Mouse (Mus musculus): ENCODE results near the gene Lrrc19. TPM values are rescaled to one million over a fixed set of nuclear protein-coding genes. Genes with fewer than 3 reads are reported as not detected.

The Lrrc19 gene
- polyA plus RNA-seq, 1 experiment from 2014 or later = 1.2 TPM

DNA sequence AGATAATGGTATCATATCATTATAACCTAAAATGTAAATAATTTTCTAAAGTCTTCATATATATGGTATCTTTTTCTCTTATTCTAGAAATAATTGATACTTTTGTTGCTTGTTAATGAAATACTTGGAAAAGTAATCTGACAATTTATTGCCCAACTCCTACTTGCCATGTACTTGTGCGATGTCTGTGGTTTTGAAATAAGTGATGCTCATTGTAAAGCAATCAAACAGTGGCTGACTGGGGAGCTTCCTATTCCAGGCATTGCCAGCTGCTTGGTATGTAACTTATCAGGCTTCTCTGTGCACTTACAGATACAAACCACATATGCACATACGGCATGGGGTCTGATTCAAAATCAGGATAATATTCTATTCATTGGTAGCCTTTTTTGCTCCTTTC lies 29.9 kb downstream of the Lrrc19 start:
- H3K9ac ChIP-seq = no peak overlapping the region
- no peaks in the 10 kb centered on the region for H3K27me3 ChIP-seq
- H3K4me3 ChIP-seq = no peak overlapping the region
- H3K36me3 ChIP-seq = peaks cover 15% of the 10 kb centered on the region
- ATAC-seq (ENCODE audit: insufficient number of reproducible peaks, insufficient read depth, low FRiP score, low TSS enrichment, low read depth) = no peak
- H3K4me2 ChIP-seq = no peak overlapping the region
- H3K27ac ChIP-seq = no peak overlapping the region
- peaks cover 4% of the 10 kb centered on the region; the same call in 1 of the 2 replicates for H3K4me1 ChIP-seq
- H3K9me3 ChIP-seq = no peaks in the 10 kb centered on the region
- 36% methylated on average over 2 of the region's 2 CpGs for WGBS

DNA sequence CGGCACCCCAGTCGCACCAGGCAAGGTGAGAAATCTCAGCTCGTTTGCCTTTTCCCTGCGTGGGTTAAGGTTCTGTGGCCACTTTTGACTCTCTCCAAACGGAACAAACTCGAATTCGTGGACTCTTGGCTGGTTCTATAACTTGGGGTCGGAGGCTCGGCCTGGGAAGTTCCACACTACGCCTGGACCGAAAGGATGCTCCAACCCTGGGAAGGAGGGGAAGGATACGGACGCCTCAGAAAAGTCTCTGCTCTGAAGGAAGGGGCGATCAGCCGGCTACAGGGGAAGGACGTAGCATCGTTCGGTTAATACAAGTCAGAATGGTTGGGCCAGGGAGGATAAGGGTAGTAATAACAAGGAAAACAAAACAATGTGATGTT lies 35.3 kb downstream of the Lrrc19 start:
- Histone ChIP-seq H3K27me3 (no peaks in the 10 kb centered on the region), H3K36me3 (no peaks in the 10 kb centered on the region), H3K4me2 (peak overlapping the region; percentile 73), H3K4me3 (peak overlapping the region; percentile 71), H3K9ac (peak overlapping the region; percentile 87), H3K9me3 (no peaks in the 10 kb centered on the region), H3K27ac (peak overlapping the region; percentile 87), H3K4me1 (peaks cover 4% of the 10 kb centered on the region; the same call in 1 of the 2 replicates)
- ATAC-seq (ENCODE audit: insufficient number of reproducible peaks, insufficient read depth, low FRiP score, low TSS enrichment, low read depth) = peak; percentile 54
- WGBS = under 1% methylated on average over 18 of the region's 18 CpGs

DNA sequence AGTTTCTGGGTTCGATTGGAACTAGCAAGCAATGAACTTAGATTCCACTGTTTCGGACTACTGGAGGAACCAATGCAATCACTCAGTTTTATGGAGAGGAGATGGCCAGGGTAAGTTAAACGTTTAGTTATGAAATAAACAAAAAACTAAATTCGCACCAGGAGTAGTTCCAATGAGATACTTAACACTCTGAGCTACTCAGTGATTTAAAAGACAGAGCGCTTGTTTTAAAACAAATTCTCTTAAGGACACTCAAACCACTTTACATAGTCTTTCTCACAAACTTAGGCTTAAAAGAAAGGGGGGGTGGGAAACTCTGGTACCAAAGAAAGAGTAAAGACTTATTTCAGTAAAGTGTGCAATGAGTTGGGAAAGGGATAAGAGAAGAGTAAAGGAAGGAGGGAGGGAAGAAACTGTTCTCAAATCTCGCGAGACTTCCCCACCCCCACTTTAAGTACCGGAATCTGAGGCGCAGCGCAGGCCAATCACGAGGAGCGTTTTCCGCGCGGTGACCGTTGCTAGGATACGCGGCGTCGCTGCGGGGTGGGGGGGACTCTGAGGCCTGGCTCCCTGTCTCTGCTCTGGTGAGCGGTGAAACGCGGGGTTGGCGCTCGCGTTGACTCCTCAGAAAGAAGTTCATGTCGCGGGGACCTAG lies 35.8 kb downstream of the Lrrc19 start, which contains the start of gene Ift74:
Gene Ift74, plus strand, starts transcription at position 520 of the 655 bp plus-strand sequence.
- 3% methylated on average over 29 of the region's 29 CpGs for WGBS
- Histone ChIP-seq H3K27ac (peak within 1 kb of the TSS; percentile 87), H3K36me3 (no peaks in the 10 kb centered on the region), H3K4me1 (peaks cover 4% of the 10 kb centered on the region; the same call in 1 of the 2 replicates), H3K27me3 (no peaks in the 10 kb centered on the region), H3K9ac (peak within 1 kb of the TSS; percentile 87), H3K4me3 (peak within 1 kb of the TSS; percentile 71), H3K4me2 (peak within 1 kb of the TSS; percentile 73), H3K9me3 (no peaks in the 10 kb centered on the region)
- peak; percentile 99 for ATAC-seq (ENCODE audit: insufficient number of reproducible peaks, insufficient read depth, low FRiP score, low TSS enrichment, low read depth)

DNA sequence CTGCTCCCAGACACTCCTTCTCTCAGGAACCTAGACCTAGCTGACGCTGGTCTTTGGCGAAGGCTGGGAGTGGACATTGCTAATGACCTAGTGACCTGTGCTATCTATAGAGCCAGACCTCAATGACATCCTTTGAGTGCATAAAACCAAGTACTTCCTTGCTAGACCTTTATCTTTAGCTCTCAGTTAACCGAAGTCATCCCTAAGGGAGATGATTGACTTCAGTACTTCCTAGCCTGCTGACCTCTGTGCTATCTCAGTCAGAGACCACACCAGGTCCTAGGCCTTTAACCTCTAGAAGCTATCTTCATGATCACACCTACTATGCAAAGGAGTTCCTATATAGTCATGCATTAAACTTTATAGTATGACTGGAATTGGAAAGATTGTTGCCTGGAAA lies 39.6 kb downstream of the Lrrc19 start:
- Histone ChIP-seq H3K9me3 (no peaks in the 10 kb centered on the region), H3K36me3 (no peaks in the 10 kb centered on the region), H3K27me3 (no peaks in the 10 kb centered on the region), H3K27ac (no peak overlapping the region), H3K4me1 (peaks cover 1% of the 10 kb centered on the region; the same call in 1 of the 2 replicates), H3K4me3 (no peak overlapping the region), H3K4me2 (no peak overlapping the region), H3K9ac (no peak overlapping the region)
- 63% methylated on average over 3 of the region's 3 CpGs for WGBS
- no peak for ATAC-seq (ENCODE audit: insufficient number of reproducible peaks, insufficient read depth, low FRiP score, low TSS enrichment, low read depth)

DNA sequence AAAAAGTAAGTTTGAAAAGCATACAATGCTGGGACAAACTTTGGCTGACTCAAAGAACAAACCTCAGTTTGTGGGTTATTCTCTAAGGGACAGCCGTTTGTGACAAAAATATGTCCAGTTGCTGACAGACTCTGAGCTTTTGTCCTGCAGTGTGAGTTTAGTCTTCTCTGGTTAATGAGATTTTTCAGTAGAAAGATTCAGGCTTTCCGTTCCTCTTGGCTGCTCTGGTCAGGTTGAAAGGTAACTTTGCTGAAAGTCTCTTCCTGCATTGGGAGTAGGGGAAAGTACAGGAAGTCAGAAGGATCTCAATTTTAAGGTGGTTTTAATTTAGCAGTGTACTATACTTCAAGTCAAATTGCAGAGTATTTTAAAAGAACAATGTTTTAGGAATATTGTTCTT lies 44.4 kb downstream of the Lrrc19 start:
- Histone ChIP-seq H3K4me3 (no peak overlapping the region), H3K4me2 (no peak overlapping the region), H3K27me3 (no peaks in the 10 kb centered on the region), H3K4me1 (peaks cover 15% of the 10 kb centered on the region), H3K27ac (no peak overlapping the region), H3K9me3 (no peaks in the 10 kb centered on the region), H3K9ac (no peak overlapping the region), H3K36me3 (no peaks in the 10 kb centered on the region)
- 90% methylated on average over 2 of the region's 2 CpGs for WGBS
- no peak for ATAC-seq (ENCODE audit: insufficient number of reproducible peaks, insufficient read depth, low FRiP score, low TSS enrichment, low read depth)

DNA sequence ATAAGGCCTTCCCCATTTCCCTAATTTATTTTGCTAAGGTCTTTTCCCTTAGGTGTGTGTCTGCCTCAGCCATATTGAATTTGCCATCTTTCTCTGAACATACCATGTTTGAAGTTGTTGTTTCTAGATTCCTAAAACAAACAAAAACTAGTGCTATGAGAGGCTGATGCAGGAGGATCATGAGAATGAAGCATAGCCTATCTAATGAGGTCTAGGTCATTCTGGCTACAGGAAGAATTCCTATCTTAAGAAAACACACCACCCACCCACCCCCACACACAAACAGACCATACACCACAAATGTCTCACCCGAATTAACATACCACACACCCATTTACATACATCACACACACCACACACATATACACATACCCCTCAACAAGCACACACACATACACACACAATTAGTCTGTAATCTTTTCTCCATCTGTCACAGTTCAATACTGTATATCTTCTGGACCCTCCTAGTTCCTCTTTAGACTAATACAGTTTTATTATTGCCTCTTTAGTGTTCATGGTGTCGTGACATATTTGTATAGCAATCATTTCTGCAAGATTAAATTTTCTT lies 45.4 kb downstream of the Lrrc19 start:
- Histone ChIP-seq H3K9me3 (no peaks in the 10 kb centered on the region), H3K27me3 (no peaks in the 10 kb centered on the region), H3K4me2 (peak overlapping the region; percentile 80), H3K9ac (no peak overlapping the region), H3K4me1 (peaks cover 17% of the 10 kb centered on the region), H3K27ac (no peak overlapping the region), H3K36me3 (no peaks in the 10 kb centered on the region), H3K4me3 (no peak overlapping the region)
- WGBS = 87% methylated on average over 2 of the region's 2 CpGs
- ATAC-seq (ENCODE audit: insufficient number of reproducible peaks, insufficient read depth, low FRiP score, low TSS enrichment, low read depth) = no peak

DNA sequence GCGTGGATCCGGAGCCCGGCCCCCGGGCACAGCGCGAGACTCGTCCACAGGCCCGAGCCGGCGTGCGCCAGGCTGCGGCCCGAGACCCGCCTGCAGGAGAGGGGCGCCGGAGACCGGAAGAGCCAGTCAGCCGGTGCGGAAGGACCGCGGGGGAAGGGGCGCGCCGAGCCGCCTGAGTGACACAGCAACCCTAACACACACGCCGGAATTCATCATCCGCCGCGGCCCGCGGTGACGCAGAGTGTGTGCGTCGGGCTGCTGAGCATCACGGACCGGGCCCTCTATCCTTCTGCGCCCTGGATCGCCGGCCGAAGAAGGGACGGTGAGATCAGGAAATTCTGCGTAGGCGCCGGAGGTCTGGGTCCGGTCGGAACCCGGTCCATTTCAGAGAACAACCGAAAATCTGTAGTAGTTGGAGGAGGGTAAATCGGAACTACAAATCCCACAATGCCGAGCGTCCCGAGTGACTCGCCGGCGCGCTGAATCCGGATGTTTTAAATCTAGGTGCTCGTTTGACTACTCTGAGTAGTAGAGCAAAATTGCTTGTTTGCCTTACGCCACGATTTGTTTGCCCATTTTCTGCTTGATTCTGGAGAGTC lies 46.8 kb downstream of the Lrrc19 start, which contains the start of gene Plaa:
Gene Plaa, minus strand, starts transcription at position 214 of the 599 bp plus-strand sequence.
- Histone ChIP-seq H3K4me2 (peak within 1 kb of the TSS; percentile 80), H3K27ac (peak within 1 kb of the TSS; percentile 88), H3K9ac (peak within 1 kb of the TSS; percentile 96), H3K4me1 (peaks cover 17% of the 10 kb centered on the region), H3K4me3 (peak within 1 kb of the TSS; percentile 66), H3K27me3 (no peaks in the 10 kb centered on the region), H3K9me3 (no peaks in the 10 kb centered on the region), H3K36me3 (no peaks in the 10 kb centered on the region)
- ATAC-seq (ENCODE audit: insufficient number of reproducible peaks, insufficient read depth, low FRiP score, low TSS enrichment, low read depth) = peak; percentile 100
- WGBS = under 1% methylated on average over 61 of the region's 61 CpGs

DNA sequence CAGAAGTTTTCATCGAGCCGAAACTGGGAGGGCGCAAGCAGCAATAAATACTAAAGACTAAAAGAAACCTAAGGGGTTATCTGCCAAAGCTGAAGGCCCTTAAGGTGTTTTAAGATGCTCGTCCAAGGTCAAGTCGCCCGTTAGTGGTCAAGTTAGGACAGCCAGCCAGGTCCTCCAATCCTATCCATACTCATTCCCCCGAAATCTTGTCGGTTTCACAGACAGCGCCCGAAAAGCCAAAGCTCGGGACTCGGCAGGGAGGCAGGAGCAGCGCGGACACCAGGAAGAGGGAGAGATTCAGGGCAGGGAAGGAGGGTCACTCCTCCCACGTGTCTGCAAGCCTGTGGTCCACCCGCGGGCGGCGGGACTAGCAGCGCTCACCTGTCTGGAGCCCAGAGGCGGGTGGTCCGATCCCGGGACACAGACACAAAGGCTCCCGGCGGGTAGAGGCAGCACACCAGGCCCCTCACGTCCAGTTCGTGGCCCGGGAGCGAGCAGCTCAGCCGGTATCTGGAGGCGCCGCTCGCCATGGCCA lies 47.4 kb downstream of the Lrrc19 start:
- Histone ChIP-seq H3K4me2 (peak overlapping the region; percentile 80), H3K9ac (peak overlapping the region; percentile 96), H3K4me1 (peaks cover 17% of the 10 kb centered on the region), H3K4me3 (peak overlapping the region; percentile 66), H3K36me3 (no peaks in the 10 kb centered on the region), H3K27ac (peak overlapping the region; percentile 88), H3K27me3 (no peaks in the 10 kb centered on the region), H3K9me3 (no peaks in the 10 kb centered on the region)
- no peak for ATAC-seq (ENCODE audit: insufficient number of reproducible peaks, insufficient read depth, low FRiP score, low TSS enrichment, low read depth)
- under 1% methylated on average over 33 of the region's 33 CpGs for WGBS

DNA sequence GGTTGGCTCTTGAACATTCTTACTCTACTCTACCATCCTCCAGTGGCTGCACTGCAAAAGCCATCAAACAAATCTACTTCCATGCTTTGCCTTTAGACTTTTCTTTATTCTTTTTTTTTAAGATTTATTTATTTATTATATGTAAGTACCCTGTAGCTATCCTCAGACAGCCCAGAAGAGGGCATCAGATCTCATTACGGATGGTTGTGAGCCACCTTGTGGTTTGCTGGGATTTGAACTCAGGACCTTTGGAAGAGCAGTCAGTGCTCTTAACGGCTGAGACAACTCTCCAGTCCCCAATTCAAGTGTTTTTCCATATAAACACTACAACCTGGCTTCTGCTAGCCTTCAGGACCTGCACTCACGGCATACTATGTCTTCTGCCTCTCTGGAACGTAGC lies 48.5 kb downstream of the Lrrc19 start:
- Histone ChIP-seq H3K27me3 (no peaks in the 10 kb centered on the region), H3K9ac (no peak overlapping the region), H3K4me3 (peak overlapping the region; percentile 66), H3K36me3 (no peaks in the 10 kb centered on the region), H3K9me3 (no peaks in the 10 kb centered on the region), H3K27ac (no peak overlapping the region), H3K4me1 (peaks cover 17% of the 10 kb centered on the region), H3K4me2 (peak overlapping the region; percentile 80)
- ATAC-seq (ENCODE audit: insufficient number of reproducible peaks, insufficient read depth, low FRiP score, low TSS enrichment, low read depth) = no peak
- WGBS = 79% methylated on average over 4 of the region's 4 CpGs

DNA sequence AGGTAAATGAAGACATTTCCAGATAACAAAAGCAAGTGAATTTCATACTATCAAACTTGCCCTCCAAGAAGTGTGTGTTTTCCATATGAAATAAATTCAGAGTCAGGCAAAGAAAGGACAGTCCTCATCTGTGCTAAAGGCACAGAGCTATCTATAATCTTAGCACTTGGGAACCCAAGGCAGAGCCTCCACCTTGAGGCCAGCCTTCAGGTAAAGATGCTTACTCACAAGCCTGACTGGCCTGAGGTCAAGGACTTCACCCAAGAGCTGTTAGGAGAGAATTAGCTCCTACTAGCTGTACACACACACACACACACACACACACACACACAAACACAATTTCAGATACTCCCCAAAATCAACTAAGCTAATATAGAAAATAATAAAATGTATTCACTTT lies 57.2 kb downstream of the Lrrc19 start:
- Histone ChIP-seq H3K27ac (no peak overlapping the region), H3K9ac (no peak overlapping the region), H3K4me2 (no peak overlapping the region), H3K4me1 (no peaks in the 10 kb centered on the region), H3K36me3 (no peaks in the 10 kb centered on the region), H3K9me3 (no peaks in the 10 kb centered on the region), H3K4me3 (no peak overlapping the region), H3K27me3 (no peaks in the 10 kb centered on the region)
- ATAC-seq (ENCODE audit: insufficient number of reproducible peaks, insufficient read depth, low FRiP score, low TSS enrichment, low read depth) = no peak

DNA sequence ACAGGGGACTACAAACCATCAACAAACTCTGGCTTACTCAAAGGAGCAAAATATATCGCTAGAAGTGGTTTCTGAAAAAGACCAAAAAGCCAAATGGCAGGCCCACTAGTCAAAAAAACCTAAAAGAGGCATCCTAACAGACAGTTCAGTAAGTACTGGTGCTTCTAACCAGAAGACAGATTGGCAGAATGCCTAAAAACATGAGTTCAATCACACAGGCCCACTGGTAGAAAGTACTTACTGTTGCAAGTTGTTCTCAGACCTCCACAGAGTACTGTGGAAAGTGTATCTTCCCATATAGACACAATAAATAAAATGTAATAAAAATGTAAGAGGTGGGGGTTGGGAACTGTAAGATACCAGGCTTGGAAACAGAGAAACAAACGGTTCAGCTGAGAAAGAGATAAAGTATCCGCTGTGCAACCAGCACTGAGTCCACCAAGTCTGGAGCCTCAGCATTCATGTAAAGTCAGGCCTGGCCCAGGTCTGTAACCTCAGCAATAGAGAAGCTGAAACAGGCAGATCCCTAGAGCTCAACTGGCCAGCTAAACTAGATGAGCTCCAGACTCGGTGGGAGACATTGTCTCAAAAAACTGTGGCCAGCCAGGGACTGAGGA lies 58.1 kb downstream of the Lrrc19 start:
- H3K9me3 ChIP-seq = no peaks in the 10 kb centered on the region
- H3K36me3 ChIP-seq = no peaks in the 10 kb centered on the region
- H3K4me2 ChIP-seq = no peak overlapping the region
- no peak overlapping the region for H3K9ac ChIP-seq
- H3K27me3 ChIP-seq = no peaks in the 10 kb centered on the region
- H3K4me1 ChIP-seq = no peaks in the 10 kb centered on the region
- no peak for ATAC-seq (ENCODE audit: insufficient number of reproducible peaks, insufficient read depth, low FRiP score, low TSS enrichment, low read depth)
- H3K27ac ChIP-seq = no peak overlapping the region
- no peak overlapping the region for H3K4me3 ChIP-seq
- WGBS = 91% methylated on average over 4 of the region's 4 CpGs
